Mouse (Mus musculus) bone marrow, adult 2 months (tissue): ENCODE data around the gene Cwh43.

Experiments
- CTCF ChIP-seq: fragments of 200-500 bp; IDR thresholded peaks from 2 replicates; pipeline ENCODE4 v1.5.1; 2011; ENCODE audit warnings: low read length, control low read depth; ENCODE audit not compliant: control insufficient read depth, insufficient read depth
- POLR2A ChIP-seq: fragments of 200-500 bp; IDR thresholded peaks from 2 replicates; pipeline ENCODE4 v1.6.1; 2011; ENCODE audit warnings: low read depth, mild to moderate bottlenecking, control low read depth, low read length, borderline replicate concordance; ENCODE audit not compliant: control insufficient read depth

- TF ChIP-seq POLR2A (no peak), CTCF (no peak)
Measured at GRCm38 (mm10) chr5:73376491-73376890, 29.4 kb upstream of the Cwh43 start.
